In genomic region chr6:106078071-106078603, GRCm38 (mm10) we compare ENCODE assay signal across 14 mouse cellular contexts.
DNase-seq lines count a peak whose midpoint lies in the region; ATAC-seq lines count a peak whose summit lies in the region.
"Had no signal": no experiment of that assay in that cellular context is flagged by ENCODE, and none has a peak within 500 bp of the region (broad histone marks: within the 10 kb centered on the region; RNA-seq: fewer than 3 reads in every experiment).

No protein-coding gene starts in this region.

- ATAC-seq in forebrain, embryonic 12.5 days (ENCODE audit: low FRiP score), result peak; percentile 60; the same call in 1 of the 2 replicates
- ATAC-seq in forebrain, embryonic 15.5 days (replicated peaks), result no peak
- peak; percentile 75 for ATAC-seq in midbrain, embryonic 11.5 days (ENCODE audit: low FRiP score)
- ATAC-seq in midbrain, embryonic 13.5 days, result peak; percentile 81

- DNase-seq in midbrain, embryonic 11.5 days (ENCODE audit: low spot score, missing footprints), result no peak
- DNase-seq in midbrain, embryonic 10.5 days (ENCODE audit: low spot score), result no peak
- DNase-seq in gastrocnemius, postnatal 4 days (ENCODE audit: low spot score in 2 of 2), result no peak
- no peak for DNase-seq in left cerebral cortex, postnatal 10 days (ENCODE audit: extremely low spot score in 1 of 2, low spot score in 2 of 2)
- DNase-seq in right cerebral cortex, postnatal 25 days, result no peak
- DNase-seq: adrenal gland, postnatal 25 days; heart, postnatal 14 days; kidney, adult 11 months had no signal

- H3K4me3 ChIP-seq in forebrain, embryonic 12.5 days (replicated peaks), result no peak overlapping the region
- H3K4me3 ChIP-seq in forebrain, embryonic 15.5 days, result no peak overlapping the region
- no peak overlapping the region for H3K4me3 ChIP-seq in midbrain, embryonic 11.5 days (ENCODE audit: low read depth, low read length)
- H3K4me3 ChIP-seq in midbrain, embryonic 10.5 days, result no peak overlapping the region
- H3K4me3 ChIP-seq in midbrain, embryonic 13.5 days (replicated peaks), result no peak overlapping the region
- H3K4me3 ChIP-seq: left cerebral cortex, adult 2 months; megakaryocyte, embryonic 14.5 days had no signal

- no peaks in the 10 kb centered on the region for H3K27me3 ChIP-seq in forebrain, embryonic 12.5 days
- no peaks in the 10 kb centered on the region for H3K27me3 ChIP-seq in forebrain, embryonic 15.5 days
- no peaks in the 10 kb centered on the region for H3K27me3 ChIP-seq in midbrain, embryonic 11.5 days (ENCODE audit: control insufficient read depth, insufficient read depth, low read length)
- no peaks in the 10 kb centered on the region for H3K27me3 ChIP-seq in midbrain, embryonic 10.5 days (ENCODE audit: low read depth, poor library complexity, severe bottlenecking)
- H3K27me3 ChIP-seq in midbrain, embryonic 13.5 days, result no peaks in the 10 kb centered on the region
- H3K27me3 ChIP-seq: megakaryocyte, embryonic 14.5 days had no signal

- H3K4me2 ChIP-seq in forebrain, embryonic 12.5 days, result no peak overlapping the region
- H3K4me2 ChIP-seq in forebrain, embryonic 15.5 days (replicated peaks), result no peak overlapping the region
- no peak overlapping the region for H3K4me2 ChIP-seq in midbrain, embryonic 11.5 days
- H3K4me2 ChIP-seq in midbrain, embryonic 13.5 days (replicated peaks), result no peak overlapping the region

- 0 out of 2 replicates have a peak overlapping the region, but pooled peaks have one; percentile 8 for H3K27ac ChIP-seq in forebrain, embryonic 12.5 days
- H3K27ac ChIP-seq in forebrain, embryonic 15.5 days (replicated peaks), result no peak overlapping the region
- H3K27ac ChIP-seq in midbrain, embryonic 11.5 days (ENCODE audit: low read depth, low read length), result no peak overlapping the region
- H3K27ac ChIP-seq in midbrain, embryonic 10.5 days (replicated peaks), result no peak overlapping the region
- peak overlapping the region; percentile 35; the same call in 1 of the 2 replicates for H3K27ac ChIP-seq in midbrain, embryonic 13.5 days
- H3K27ac ChIP-seq: left cerebral cortex, adult 2 months had no signal

- H3K9ac ChIP-seq in forebrain, embryonic 12.5 days, result no peak overlapping the region
- H3K9ac ChIP-seq in forebrain, embryonic 15.5 days (replicated peaks), result no peak overlapping the region
- no peak overlapping the region for H3K9ac ChIP-seq in midbrain, embryonic 11.5 days (ENCODE audit: low read length)
- H3K9ac ChIP-seq in midbrain, embryonic 13.5 days (replicated peaks), result no peak overlapping the region

- no peaks in the 10 kb centered on the region for H3K36me3 ChIP-seq in forebrain, embryonic 12.5 days (replicated peaks)
- no peaks in the 10 kb centered on the region for H3K36me3 ChIP-seq in forebrain, embryonic 15.5 days
- H3K36me3 ChIP-seq in midbrain, embryonic 11.5 days (ENCODE audit: control insufficient read depth, insufficient read depth, low read length), result no peaks in the 10 kb centered on the region
- H3K36me3 ChIP-seq in midbrain, embryonic 10.5 days, result no peaks in the 10 kb centered on the region
- no peaks in the 10 kb centered on the region for H3K36me3 ChIP-seq in midbrain, embryonic 13.5 days
- H3K36me3 ChIP-seq: G1E had no signal

- WGBS in forebrain, embryonic 12.5 days, result 19% methylated on average over 4 of the region's 4 CpGs
- 18% methylated on average over 4 of the region's 4 CpGs for WGBS in forebrain, embryonic 15.5 days
- WGBS in midbrain, embryonic 11.5 days, result 29% methylated on average over 4 of the region's 4 CpGs
- WGBS in midbrain, embryonic 10.5 days, result 52% methylated on average over 4 of the region's 4 CpGs
- 14% methylated on average over 4 of the region's 4 CpGs for WGBS in midbrain, embryonic 13.5 days

- peaks cover 5% of the 10 kb centered on the region for H3K4me1 ChIP-seq in forebrain, embryonic 12.5 days
- peaks cover 5% of the 10 kb centered on the region; the same call in 1 of the 2 replicates for H3K4me1 ChIP-seq in forebrain, embryonic 15.5 days
- no peaks in the 10 kb centered on the region for H3K4me1 ChIP-seq in midbrain, embryonic 11.5 days (ENCODE audit: control insufficient read depth, insufficient read depth, low read length)
- H3K4me1 ChIP-seq in midbrain, embryonic 10.5 days, result peaks cover 11% of the 10 kb centered on the region; the same call in 1 of the 2 replicates
- H3K4me1 ChIP-seq in midbrain, embryonic 13.5 days (replicated peaks), result peaks cover 8% of the 10 kb centered on the region
- H3K4me1 ChIP-seq: megakaryocyte, embryonic 14.5 days had no signal

- no peaks in the 10 kb centered on the region for H3K9me3 ChIP-seq in forebrain, embryonic 12.5 days
- no peaks in the 10 kb centered on the region for H3K9me3 ChIP-seq in forebrain, embryonic 15.5 days
- H3K9me3 ChIP-seq in midbrain, embryonic 11.5 days (ENCODE audit: control insufficient read depth, low read length), result no peaks in the 10 kb centered on the region
- no peaks in the 10 kb centered on the region for H3K9me3 ChIP-seq in midbrain, embryonic 10.5 days (replicated peaks)
- no peaks in the 10 kb centered on the region for H3K9me3 ChIP-seq in midbrain, embryonic 13.5 days
- H3K9me3 ChIP-seq: megakaryocyte, embryonic 14.5 days had no signal

- intact Hi-C loops in left cerebral cortex, postnatal 10 days (cut with DNase I), result no loop called here

Comparison
In these comparisons a context has a peak if more than half of its experiments do, and no peak if none do; other contexts are left out.
1. H3K27ac ChIP-seq: peak in forebrain, embryonic 12.5 days (single experiment) and midbrain, embryonic 13.5 days (single experiment); none in forebrain, embryonic 15.5 days (single experiment), midbrain, embryonic 11.5 days (single experiment) and midbrain, embryonic 10.5 days (single experiment).